Mouse (Mus musculus): Measurements from ENCODE around the gene Camk1d. TPM values are rescaled to one million over a fixed set of nuclear protein-coding genes. Genes with fewer than 3 reads are reported as not detected.

Gene Camk1d
- total RNA-seq, 2 experiments from 2014 or later = 159 to 180 TPM

DNA sequence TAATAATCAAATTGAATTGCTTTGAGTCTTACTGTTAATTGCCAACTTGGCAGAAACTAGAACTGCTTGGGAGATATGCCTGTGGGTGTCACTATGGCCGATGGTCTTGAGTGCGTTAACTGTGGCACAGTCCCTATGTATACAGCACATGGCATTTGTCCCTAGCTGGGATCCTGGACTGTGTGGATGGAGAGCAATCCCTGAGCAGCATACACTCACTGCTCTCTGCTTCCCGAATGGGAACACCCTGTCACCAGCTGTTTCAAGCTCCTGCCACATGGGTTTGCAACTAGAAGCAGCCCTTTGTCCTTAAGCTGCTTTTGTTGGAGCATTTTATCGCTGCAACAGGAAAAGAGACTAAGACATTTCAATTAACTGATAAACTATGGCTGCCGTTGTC, 224.4 kb downstream of the Camk1d start:
- Histone ChIP-seq H3K4me3 (no peak overlapping the region), H3K27ac (peak overlapping the region; percentile 57)
- DNase-seq (ENCODE audit: low spot score in 2 of 2) = no peak
- TF ChIP-seq CTCF (conservative IDR thresholded peaks at IDR 0.05) = no peak

GRCm38 (mm10) chr2:5487344-5487743, 227.0 kb downstream of the Camk1d start:
- H3K27ac ChIP-seq = peak overlapping the region; percentile 58
- no peak for TF ChIP-seq CTCF (conservative IDR thresholded peaks at IDR 0.05)

DNA sequence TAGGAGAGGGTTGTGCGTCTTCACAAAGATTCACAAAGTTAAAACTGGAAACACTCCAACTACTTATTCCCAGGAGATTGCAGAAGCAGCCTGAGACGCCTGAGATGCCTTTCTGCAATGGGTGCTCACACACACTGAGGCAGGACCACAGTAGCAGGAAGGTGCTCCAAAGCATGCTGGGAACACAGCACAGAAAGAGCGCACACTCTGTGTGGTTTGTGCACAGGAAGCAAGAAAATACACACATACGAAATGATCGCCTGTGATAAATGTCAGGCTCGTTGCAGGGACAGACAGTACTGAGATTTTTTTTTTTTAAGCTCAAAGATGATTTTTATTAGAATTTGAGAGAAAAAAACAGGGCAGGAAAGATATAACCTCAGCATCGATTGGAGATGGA, 227.7 kb downstream of the Camk1d start:
- H3K27ac ChIP-seq = peak overlapping the region; percentile 58
- no peak for TF ChIP-seq CTCF (conservative IDR thresholded peaks at IDR 0.05)
- no peak overlapping the region for H3K4me3 ChIP-seq
- DNase-seq (ENCODE audit: low spot score in 2 of 2) = no peak

More at GRCm38 (mm10) chr2:5487344-5487743, 227.0 kb downstream of the Camk1d start:
- DNase-seq (ENCODE audit: low spot score in 2 of 2) = no peak
- no peak overlapping the region for H3K4me3 ChIP-seq

GRCm38 (mm10) chr2:5485786-5486185, 228.5 kb downstream of the Camk1d start:
- DNase-seq (ENCODE audit: low spot score in 2 of 2) = no peak
- no peak for TF ChIP-seq CTCF (conservative IDR thresholded peaks at IDR 0.05)
- no peak overlapping the region; the same call in 1 of the 2 replicates for H3K27ac ChIP-seq
- H3K4me3 ChIP-seq = no peak overlapping the region

DNA sequence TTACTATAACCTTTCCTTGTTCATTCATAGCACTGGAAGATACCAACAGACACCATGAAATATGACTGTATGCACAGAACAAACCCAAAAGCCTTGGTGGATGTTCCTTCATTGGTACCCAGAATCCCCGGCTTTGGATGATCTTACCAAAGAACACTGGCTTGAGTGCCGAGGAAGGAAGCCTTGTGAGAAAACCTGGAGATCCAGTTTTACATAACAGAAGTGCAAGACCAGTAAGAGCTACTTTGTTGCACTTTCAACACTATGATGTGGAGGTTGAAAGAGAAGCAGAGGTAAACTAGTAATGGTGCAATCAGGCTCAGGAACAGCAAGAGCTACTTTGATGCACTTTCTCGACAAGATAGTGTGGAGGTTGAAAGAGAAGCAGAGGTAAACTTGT, 234.4 kb downstream of the Camk1d start:
- TF ChIP-seq CTCF (conservative IDR thresholded peaks at IDR 0.05) = no peak
- Histone ChIP-seq H3K4me3 (no peak overlapping the region), H3K27ac (no peak overlapping the region)
- no peak for DNase-seq (ENCODE audit: low spot score in 2 of 2)

DNA sequence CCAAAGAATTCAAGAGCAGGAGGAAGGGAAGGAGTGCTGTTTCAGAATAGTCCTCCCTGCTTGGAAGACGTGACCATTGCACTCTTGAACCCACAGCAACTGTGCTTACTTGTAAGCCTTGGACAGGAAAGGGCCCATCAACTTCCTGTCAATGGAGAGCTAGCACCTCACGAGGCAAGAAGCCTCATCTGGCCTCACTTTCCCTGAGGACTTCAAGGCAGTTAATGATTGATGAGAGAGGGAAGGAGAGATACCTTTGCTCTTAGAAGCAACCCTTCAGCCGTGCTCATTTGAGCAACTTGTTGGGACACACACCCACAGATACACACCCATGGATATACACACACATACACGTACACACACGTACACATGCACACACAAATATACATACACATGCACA, 235.6 kb downstream of the Camk1d start:
- TF ChIP-seq CTCF (conservative IDR thresholded peaks at IDR 0.05) = no peak
- Histone ChIP-seq H3K27ac (no peak overlapping the region), H3K4me3 (no peak overlapping the region)
- no peak for DNase-seq (ENCODE audit: low spot score in 2 of 2)

DNA sequence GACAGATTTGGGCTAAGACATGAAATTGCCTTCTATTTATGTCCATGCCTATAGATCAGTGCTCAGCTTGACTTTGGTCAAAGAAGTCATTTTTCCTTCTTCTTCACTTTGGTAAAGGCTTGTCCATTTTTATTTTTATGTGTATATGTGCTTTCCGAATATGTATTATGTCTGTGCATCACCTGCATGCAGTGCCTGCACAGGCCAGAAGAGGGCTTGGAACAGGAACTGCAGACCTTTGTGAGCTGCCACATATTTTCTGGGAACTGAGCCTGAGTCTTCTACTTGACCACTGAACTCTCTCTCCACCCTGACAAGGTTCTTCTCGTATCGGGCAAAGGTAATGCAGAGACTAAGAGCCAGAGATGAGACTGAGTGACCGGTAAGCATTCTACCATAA, 236.1 kb downstream of the Camk1d start:
- DNase-seq (ENCODE audit: low spot score in 2 of 2) = no peak
- Histone ChIP-seq H3K27ac (no peak overlapping the region), H3K4me3 (no peak overlapping the region)
- peak; percentile 66 for TF ChIP-seq CTCF (conservative IDR thresholded peaks at IDR 0.05)

- no peak for TF ChIP-seq CTCF (conservative IDR thresholded peaks at IDR 0.05)
- H3K4me3 ChIP-seq = no peak overlapping the region
- no peak overlapping the region for H3K27ac ChIP-seq
- DNase-seq (ENCODE audit: low spot score in 2 of 2) = no peak
Measured at GRCm38 (mm10) chr2:5477525-5477924, 236.8 kb downstream of the Camk1d start.

- no peak for TF ChIP-seq CTCF (conservative IDR thresholded peaks at IDR 0.05)
- DNase-seq (ENCODE audit: low spot score in 2 of 2) = peak; percentile 20 to 63
- Histone ChIP-seq H3K4me3 (no peak overlapping the region), H3K27ac (peak overlapping the region; percentile 80)
Measured at GRCm38 (mm10) chr2:5469366-5469941, 244.9 kb downstream of the Camk1d start.

DNA sequence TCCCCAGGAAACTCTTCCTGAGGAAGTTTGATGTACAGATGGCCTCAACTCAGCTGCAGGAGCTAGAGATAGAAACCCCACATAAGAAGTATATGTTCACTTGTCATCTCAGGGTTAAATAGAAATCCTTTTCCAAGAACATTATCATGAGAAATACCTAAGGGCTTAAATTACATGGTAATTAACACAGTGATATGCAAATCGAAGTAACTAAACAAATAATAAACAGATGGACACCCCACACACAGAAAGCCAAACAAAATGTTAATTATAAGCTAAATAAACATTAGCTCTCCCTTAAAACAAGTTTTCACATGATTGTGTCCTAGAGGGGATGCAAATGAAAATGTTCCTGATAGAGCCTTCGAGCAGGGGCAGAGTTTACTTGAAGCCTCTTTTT, 246.8 kb downstream of the Camk1d start:
- TF ChIP-seq CTCF (conservative IDR thresholded peaks at IDR 0.05) = no peak
- no peak for DNase-seq (ENCODE audit: low spot score in 2 of 2)
- peak overlapping the region; percentile 53; the same call in 1 of the 2 replicates for H3K27ac ChIP-seq

GRCm38 (mm10) chr2:5458671-5459235, 255.6 kb downstream of the Camk1d start:
- DNase-seq (ENCODE audit: low spot score in 2 of 2) = no peak
- H3K27ac ChIP-seq = peak overlapping the region; percentile 61
- H3K4me3 ChIP-seq = no peak overlapping the region
- no peak for TF ChIP-seq CTCF (conservative IDR thresholded peaks at IDR 0.05)

More for the DNA sequence above, 246.8 kb downstream of the Camk1d start:
- H3K4me3 ChIP-seq = no peak overlapping the region

- peak overlapping the region; percentile 61; the same call in 1 of the 2 replicates for H3K27ac ChIP-seq
- no peak for DNase-seq (ENCODE audit: low spot score in 2 of 2)
Measured at GRCm38 (mm10) chr2:5458075-5458494, 256.2 kb downstream of the Camk1d start.

GRCm38 (mm10) chr2:5456108-5456507, 258.2 kb downstream of the Camk1d start:
- TF ChIP-seq CTCF (conservative IDR thresholded peaks at IDR 0.05) = no peak
- peak overlapping the region; percentile 65 for H3K27ac ChIP-seq
- no peak overlapping the region for H3K4me3 ChIP-seq
- no peak for DNase-seq (ENCODE audit: low spot score in 2 of 2)

More at GRCm38 (mm10) chr2:5458075-5458494, 256.2 kb downstream of the Camk1d start:
- H3K4me3 ChIP-seq = no peak overlapping the region
- TF ChIP-seq CTCF (conservative IDR thresholded peaks at IDR 0.05) = no peak

DNA sequence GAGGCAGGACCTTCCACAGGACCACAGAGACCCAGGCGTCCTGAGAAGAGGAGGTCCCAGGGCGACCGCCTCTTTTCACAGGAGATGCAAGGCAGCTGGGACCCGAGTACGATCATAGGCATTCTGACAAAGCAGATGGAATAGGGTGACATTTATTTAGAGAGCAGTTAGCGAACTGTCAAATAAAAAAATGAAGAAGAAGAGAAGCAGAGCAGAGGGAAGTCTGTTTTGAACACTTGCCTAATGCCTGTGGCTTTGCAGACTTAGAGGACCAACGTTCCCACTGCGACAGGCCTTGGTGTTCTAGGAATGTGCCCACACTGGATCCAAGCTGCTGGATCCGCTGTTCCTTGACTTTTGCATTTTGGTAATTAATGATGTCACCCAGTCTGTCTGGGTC, 259.5 kb downstream of the Camk1d start:
- DNase-seq (ENCODE audit: low spot score in 2 of 2) = peak in 1 of 2 experiments; percentile 28

More for the DNA sequence above, 259.5 kb downstream of the Camk1d start:
- peak overlapping the region; percentile 78 for H3K27ac ChIP-seq
- H3K4me3 ChIP-seq = no peak overlapping the region
- TF ChIP-seq CTCF (conservative IDR thresholded peaks at IDR 0.05) = no peak
